Mouse (Mus musculus): ENCODE measurements at regions not wholly inside any gene's neighbourhood (a gene's known extent, or its start where the extent isn't known, plus 50 kb on each side); places are given as distances from the start of the nearest gene placed in this dataset.
A peak's percentile ranks its signal among the peaks of the same experiment; 100 is the strongest.

- no peak for DNase-seq
Measured at GRCm38 (mm10) chr8:126655565-126655964, 61.8 kb upstream of the Irf2bp2 start.

GRCm38 (mm10) chr8:126654353-126654752, 60.6 kb upstream of the Irf2bp2 start:
- peak; percentile 59 for DNase-seq

- peak; percentile 38 for DNase-seq
Measured at GRCm38 (mm10) chr8:126652151-126652550, 58.4 kb upstream of the Irf2bp2 start.

GRCm38 (mm10) chr8:126650945-126651344, 57.2 kb upstream of the Irf2bp2 start:
- DNase-seq = no peak

GRCm38 (mm10) chr8:126649305-126649704, 55.5 kb upstream of the Irf2bp2 start:
- no peak for DNase-seq

GRCm38 (mm10) chr8:126647350-126647749, 53.6 kb upstream of the Irf2bp2 start:
- no peak for DNase-seq

GRCm38 (mm10) chr8:126646604-126647311, 53.0 kb upstream of the Irf2bp2 start:
- no peak for DNase-seq

GRCm38 (mm10) chr8:126644179-126644578, 50.4 kb upstream of the Irf2bp2 start:
- no peak for DNase-seq

Data from thymus, postnatal 25 days (tissue).